Mouse (Mus musculus) kidney, postnatal 0 days (tissue): ENCODE measurements around the gene Alppl2. TPM values are rescaled to one million over a fixed set of nuclear protein-coding genes. Genes with fewer than 3 reads are reported as not detected.

Experiments used
- ATAC-seq: fragments of 200-750 bp; cut with Nextera tagmentation; replicated peaks from 2 replicates; pipeline ENCODE4 v1.8.0; 2017; ENCODE audit warnings: low read depth, moderate number of reproducible peaks, moderate TSS enrichment, moderate library complexity; ENCODE audit not compliant: low FRiP score
- DNase-seq: peaks from one replicate; pipeline ENCODE4 v3.0.0-alpha.2; 2016; ENCODE audit warnings: low spot score
- H3K27ac ChIP-seq: fragments of 300-500 bp; sonication (generic); 2 replicates; pipeline ENCODE4 v1.5.1; 2014; ENCODE audit warnings: mild to moderate bottlenecking
- H3K27me3 ChIP-seq: fragments of 300-500 bp; sonication (generic); 2 replicates; pipeline ENCODE4 v1.6.1; 2014; ENCODE audit warnings: low read length, mixed read lengths; ENCODE audit not compliant: insufficient read depth
- H3K36me3 ChIP-seq: fragments of 300-500 bp; sonication (generic); 2 replicates; pipeline ENCODE4 v1.6.1; 2014; ENCODE audit warnings: low read length, mixed read lengths; ENCODE audit not compliant: insufficient read depth
- H3K4me1 ChIP-seq: fragments of 300-500 bp; sonication (generic); replicated peaks from 2 replicates; pipeline ENCODE4 v1.6.1; 2014; ENCODE audit warnings: antibody characterized with exemption, low read length, mixed read lengths; ENCODE audit not compliant: insufficient read depth
- H3K4me2 ChIP-seq: fragments of 300-500 bp; sonication (generic); 2 replicates; pipeline ENCODE4 v1.6.1; 2014; ENCODE audit warnings: mild to moderate bottlenecking, low read length, moderate library complexity, mixed read lengths
- H3K4me3 ChIP-seq: fragments of 300-500 bp; sonication (generic); replicated peaks from 2 replicates; pipeline ENCODE4 v1.5.1; 2014; ENCODE audit warnings: low read depth, low read length
- H3K9ac ChIP-seq: fragments of 300-500 bp; sonication (generic); 2 replicates; pipeline ENCODE4 v1.6.1; 2014; ENCODE audit warnings: low read depth, low read length
- H3K9me3 ChIP-seq: fragments of 300-500 bp; sonication (generic); replicated peaks from 2 replicates; pipeline ENCODE4 v1.6.1; 2016; ENCODE audit warnings: low read length, inconsistent platforms, mixed read lengths
- CTCF ChIP-seq: IDR thresholded peaks from 2 replicates; pipeline ENCODE4 v1.5.1; 2016; ENCODE audit warnings: antibody characterized with exemption, low read depth, mild to moderate bottlenecking, moderate library complexity
- WGBS: fragments of 180-500 bp; shearing (Covaris S2); extraction: QIAGEN DNeasy Blood & Tissue Kit; methylation state at CpG from one replicate; pipeline ENCODE4 v1.1.7; 2014; 5-methylcytosine and 5-hydroxymethylcytosine counted together
- polyA plus RNA-seq: library from polyadenylated mRNA; unstranded; fragments of >200 nt; fragmentation: Nextera tagmentation; extraction: Ambion mirVana; gene quantifications from 2 replicates; pipeline ENCODE4 v1.2.1, GENCODE M21; 2015

Gene Alppl2
- polyA plus RNA-seq, 1 experiment from 2014 or later: not detected

- WGBS: 88% methylated on average over 11 of the region's 11 CpGs
- Histone ChIP-seq H3K27ac (no peak overlapping the region), H3K4me2 (no peak overlapping the region), H3K9me3 (no peaks in the 10 kb centered on the region), H3K27me3 (no peaks in the 10 kb centered on the region), H3K4me1 (no peaks in the 10 kb centered on the region), H3K4me3 (no peak overlapping the region), H3K9ac (no peak overlapping the region), H3K36me3 (no peaks in the 10 kb centered on the region)
- no peak for DNase-seq
- no peak for TF ChIP-seq CTCF
- ATAC-seq: no peak
Observed at GRCm38 (mm10) chr1:87089251-87089650, 477 bp downstream of the Alppl2 start.

- H3K4me2 ChIP-seq: no peak overlapping the region
- 80% methylated on average over 17 of the region's 17 CpGs for WGBS
- no peak overlapping the region for H3K9ac ChIP-seq
- no peaks in the 10 kb centered on the region for H3K36me3 ChIP-seq
- H3K9me3 ChIP-seq: no peaks in the 10 kb centered on the region
- ATAC-seq (no peak), DNase-seq (no peak)
- TF ChIP-seq CTCF: peak; percentile 35
- H3K4me1 ChIP-seq: no peaks in the 10 kb centered on the region
- no peaks in the 10 kb centered on the region for H3K27me3 ChIP-seq
- H3K27ac ChIP-seq: no peak overlapping the region
- no peak overlapping the region for H3K4me3 ChIP-seq
Observed at GRCm38 (mm10) chr1:87086964-87087363, 2.8 kb downstream of the Alppl2 start.

- H3K4me3 ChIP-seq: no peak overlapping the region
- H3K36me3 ChIP-seq: no peaks in the 10 kb centered on the region
- ATAC-seq: no peak
- H3K4me1 ChIP-seq: no peaks in the 10 kb centered on the region
- no peaks in the 10 kb centered on the region for H3K27me3 ChIP-seq
- DNase-seq: no peak
- no peak overlapping the region for H3K27ac ChIP-seq
- H3K4me2 ChIP-seq: no peak overlapping the region
- H3K9me3 ChIP-seq: no peaks in the 10 kb centered on the region
- TF ChIP-seq CTCF: no peak
- 59% methylated on average over 4 of the region's 4 CpGs for WGBS
- no peak overlapping the region for H3K9ac ChIP-seq
Observed at GRCm38 (mm10) chr1:87086196-87086595, 3.5 kb downstream of the Alppl2 start.

- H3K9ac ChIP-seq: no peak overlapping the region
- H3K27ac ChIP-seq: no peak overlapping the region
- DNase-seq: no peak
- H3K9me3 ChIP-seq: no peaks in the 10 kb centered on the region
- H3K4me3 ChIP-seq: no peak overlapping the region
- H3K27me3 ChIP-seq: no peaks in the 10 kb centered on the region
- no peak for TF ChIP-seq CTCF
- no peak overlapping the region for H3K4me2 ChIP-seq
- 72% methylated on average over 8 of the region's 8 CpGs for WGBS
- H3K36me3 ChIP-seq: no peaks in the 10 kb centered on the region
- H3K4me1 ChIP-seq: no peaks in the 10 kb centered on the region
- ATAC-seq: no peak
Observed at GRCm38 (mm10) chr1:87073776-87074175, 16.0 kb downstream of the Alppl2 start.

- Histone ChIP-seq H3K4me2 (no peak overlapping the region), H3K9ac (no peak overlapping the region), H3K9me3 (no peaks in the 10 kb centered on the region), H3K4me3 (no peak overlapping the region), H3K27me3 (no peaks in the 10 kb centered on the region), H3K4me1 (no peaks in the 10 kb centered on the region), H3K27ac (no peak overlapping the region), H3K36me3 (no peaks in the 10 kb centered on the region)
- WGBS: 60% methylated on average over 16 of the region's 16 CpGs
- DNase-seq (no peak), ATAC-seq (peak; percentile 26; the same call in 1 of the 2 replicates)
- peak; percentile 61 for TF ChIP-seq CTCF
Observed at GRCm38 (mm10) chr1:87070720-87071119, 19.0 kb downstream of the Alppl2 start.

- H3K4me1 ChIP-seq: no peaks in the 10 kb centered on the region
- H3K4me3 ChIP-seq: no peak overlapping the region
- no peak for ATAC-seq
- H3K36me3 ChIP-seq: no peaks in the 10 kb centered on the region
- no peak for DNase-seq
- 0 out of 2 replicates have a peak, but pooled peaks cover 3% of the 10 kb centered on the region for H3K9me3 ChIP-seq
- no peak overlapping the region for H3K9ac ChIP-seq
- no peak overlapping the region for H3K27ac ChIP-seq
- TF ChIP-seq CTCF: peak; percentile 51; the same call in 1 of the 2 replicates
- no peaks in the 10 kb centered on the region for H3K27me3 ChIP-seq
- H3K4me2 ChIP-seq: no peak overlapping the region
Observed at GRCm38 (mm10) chr1:87060913-87061312, 28.8 kb downstream of the Alppl2 start.

GRCm38 (mm10) chr1:87059042-87059665 lies 30.6 kb downstream of the Alppl2 start:
- WGBS: 71% methylated on average over 8 of the region's 8 CpGs
- Histone ChIP-seq H3K36me3 (no peaks in the 10 kb centered on the region), H3K27ac (no peak overlapping the region), H3K9ac (no peak overlapping the region), H3K4me1 (no peaks in the 10 kb centered on the region), H3K4me2 (no peak overlapping the region), H3K27me3 (no peaks in the 10 kb centered on the region), H3K4me3 (no peak overlapping the region), H3K9me3 (0 out of 2 replicates have a peak, but pooled peaks cover 3% of the 10 kb centered on the region)
- ATAC-seq (no peak), DNase-seq (no peak)
- no peak for TF ChIP-seq CTCF
